Mouse (Mus musculus) embryonic facial prominence, embryonic 11.5 days (tissue): Measurements from ENCODE around the gene Ppp1r14b. TPM values are rescaled to one million over a fixed set of nuclear protein-coding genes. Genes with fewer than 3 reads are reported as not detected.

Experiments used
- ATAC-seq: fragments of 200-750 bp; cut with Nextera tagmentation; replicated peaks from 2 replicates; pipeline ENCODE4 v1.8.0; 2017; ENCODE audit warnings: low read depth; ENCODE audit not compliant: insufficient number of reproducible peaks, low FRiP score, low TSS enrichment
- DNase-seq: peaks from one replicate; pipeline ENCODE4 v3.0.0-alpha.2; 2015; ENCODE audit warnings: low spot score
- H3K27ac ChIP-seq: fragments of 300-500 bp; sonication (generic); replicated peaks from 2 replicates; pipeline ENCODE4 v1.5.1; 2014; ENCODE audit warnings: mild to moderate bottlenecking, low read depth, low read length, control low read depth
- H3K27me3 ChIP-seq: fragments of 300-500 bp; sonication (generic); 2 replicates; pipeline ENCODE4 v1.6.1; 2014; ENCODE audit warnings: mild to moderate bottlenecking, low read length, moderate library complexity, mixed read lengths; ENCODE audit not compliant: control insufficient read depth, insufficient read depth
- H3K36me3 ChIP-seq: fragments of 300-500 bp; sonication (generic); replicated peaks from 2 replicates; pipeline ENCODE4 v1.6.1; 2014; ENCODE audit warnings: low read depth, mild to moderate bottlenecking, low read length, moderate library complexity, mixed read lengths; ENCODE audit not compliant: control insufficient read depth, insufficient read depth
- H3K4me1 ChIP-seq: fragments of 300-500 bp; sonication (generic); 2 replicates; pipeline ENCODE4 v1.6.1; 2014; ENCODE audit warnings: low read length, mixed read lengths; ENCODE audit not compliant: control insufficient read depth, insufficient read depth
- H3K4me2 ChIP-seq: fragments of 300-500 bp; sonication (generic); 2 replicates; pipeline ENCODE4 v1.6.1; 2014; ENCODE audit warnings: low read depth, mild to moderate bottlenecking, control low read depth, low read length, moderate library complexity
- H3K4me3 ChIP-seq: fragments of 300-500 bp; sonication (generic); 2 replicates; pipeline ENCODE4 v1.5.1; 2014; ENCODE audit warnings: low read depth, low read length, control low read depth
- H3K9ac ChIP-seq: fragments of 300-500 bp; sonication (generic); replicated peaks from 2 replicates; pipeline ENCODE4 v1.6.1; 2014; ENCODE audit warnings: mild to moderate bottlenecking, control low read depth, low read length
- H3K9me3 ChIP-seq: fragments of 300-500 bp; sonication (generic); replicated peaks from 2 replicates; pipeline ENCODE4 v1.6.1; 2016; ENCODE audit warnings: mild to moderate bottlenecking, low read length, inconsistent platforms, mixed read lengths; ENCODE audit not compliant: control insufficient read depth
- WGBS: fragments of 180-500 bp; shearing (Covaris S2); extraction: QIAGEN DNeasy Blood & Tissue Kit; methylation state at CpG from one replicate; pipeline ENCODE4 v1.1.7; 2014; 5-methylcytosine and 5-hydroxymethylcytosine counted together
- polyA plus RNA-seq: library from polyadenylated mRNA; unstranded; fragments of >200 nt; fragmentation: Nextera tagmentation; extraction: Ambion mirVana; gene quantifications from 2 replicates; pipeline ENCODE4 v1.2.1, GENCODE M21; 2014

Gene Ppp1r14b
- polyA plus RNA-seq, 1 experiment from 2014 or later: 268 TPM

GRCm38 (mm10) chr19:6949532-6949931 is 25.2 kb upstream of the Ppp1r14b start:
- ATAC-seq (no peak), DNase-seq (no peak)
- Histone ChIP-seq H3K27me3 (no peaks in the 10 kb centered on the region), H3K9ac (no peak overlapping the region), H3K4me3 (no peak overlapping the region), H3K27ac (no peak overlapping the region), H3K36me3 (no peaks in the 10 kb centered on the region), H3K9me3 (no peaks in the 10 kb centered on the region), H3K4me1 (peaks cover 6% of the 10 kb centered on the region), H3K4me2 (no peak overlapping the region)
- WGBS: 90% methylated on average over 5 of the region's 5 CpGs

DNA sequence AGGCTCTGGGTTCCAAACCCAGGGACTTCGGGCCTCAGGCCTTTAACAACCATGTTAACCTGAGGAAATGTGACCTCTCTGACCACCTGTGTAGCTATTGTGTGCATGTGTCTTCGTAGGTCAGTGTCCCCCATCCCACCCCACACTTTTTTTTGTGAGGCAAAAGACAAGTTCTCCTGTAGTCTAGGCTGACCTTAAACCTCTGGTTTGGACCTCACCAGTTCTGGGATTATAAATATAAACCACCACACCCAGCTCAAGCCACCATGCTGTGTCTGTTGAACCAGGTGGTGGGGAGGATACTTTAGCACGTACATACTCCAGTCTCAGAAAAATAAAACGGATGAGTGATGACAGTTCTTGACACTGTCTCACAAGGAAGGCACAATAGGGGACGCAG is 24.8 kb upstream of the Ppp1r14b start:
- ATAC-seq (no peak), DNase-seq (no peak)
- Histone ChIP-seq H3K9me3 (no peaks in the 10 kb centered on the region), H3K4me1 (peaks cover 6% of the 10 kb centered on the region), H3K27ac (0 out of 2 replicates have a peak overlapping the region, but pooled peaks have one; percentile 64), H3K27me3 (no peaks in the 10 kb centered on the region), H3K4me2 (peak overlapping the region; percentile 94), H3K36me3 (no peaks in the 10 kb centered on the region), H3K4me3 (peak overlapping the region; percentile 44; the same call in 1 of the 2 replicates), H3K9ac (peak overlapping the region; percentile 74)
- 56% methylated on average over 5 of the region's 5 CpGs for WGBS

GRCm38 (mm10) chr19:6950613-6951153 is 24.1 kb upstream of the Ppp1r14b start:
- peak overlapping the region; percentile 44 for H3K4me3 ChIP-seq
- no peaks in the 10 kb centered on the region for H3K9me3 ChIP-seq
- ATAC-seq (peak; percentile 55), DNase-seq (peak; percentile 80)
- H3K4me2 ChIP-seq: peak overlapping the region; percentile 94
- H3K9ac ChIP-seq: peak overlapping the region; percentile 74
- H3K36me3 ChIP-seq: peaks cover 2% of the 10 kb centered on the region
- H3K4me1 ChIP-seq: peaks cover 6% of the 10 kb centered on the region
- WGBS: under 1% methylated on average over 28 of the region's 28 CpGs
- no peaks in the 10 kb centered on the region for H3K27me3 ChIP-seq
- H3K27ac ChIP-seq: peak overlapping the region; percentile 91

- H3K9me3 ChIP-seq: no peaks in the 10 kb centered on the region
- H3K4me1 ChIP-seq: peaks cover 6% of the 10 kb centered on the region
- under 1% methylated on average over 35 of the region's 35 CpGs for WGBS
- peak overlapping the region; percentile 74 for H3K9ac ChIP-seq
- H3K4me2 ChIP-seq: peak overlapping the region; percentile 94
- peak overlapping the region; percentile 44 for H3K4me3 ChIP-seq
- peak overlapping the region; percentile 91 for H3K27ac ChIP-seq
- H3K27me3 ChIP-seq: no peaks in the 10 kb centered on the region
- peak; percentile 75 for ATAC-seq
- DNase-seq: peak; percentile 95
- peaks cover 3% of the 10 kb centered on the region for H3K36me3 ChIP-seq
These were observed 23.3 kb upstream of the Ppp1r14b start for GRCm38 (mm10) chr19:6951381-6951968.

GRCm38 (mm10) chr19:6951994-6952711 is 22.6 kb upstream of the Ppp1r14b start:
- Histone ChIP-seq H3K27ac (peak overlapping the region; percentile 91), H3K9ac (peak overlapping the region; percentile 74), H3K4me1 (peaks cover 6% of the 10 kb centered on the region), H3K9me3 (no peaks in the 10 kb centered on the region), H3K4me2 (peak overlapping the region; percentile 94), H3K4me3 (peak overlapping the region; percentile 44), H3K36me3 (peaks cover 3% of the 10 kb centered on the region), H3K27me3 (no peaks in the 10 kb centered on the region)
- peak; percentile 28 for DNase-seq
- 0 out of 2 replicates have a peak, but pooled peaks have one; percentile 6 for ATAC-seq
- 2% methylated on average over 31 of the region's 31 CpGs for WGBS

GRCm38 (mm10) chr19:6952712-6953037 is 22.1 kb upstream of the Ppp1r14b start:
- H3K27ac ChIP-seq: peak overlapping the region; percentile 91; the same call in 1 of the 2 replicates
- H3K4me3 ChIP-seq: 0 out of 2 replicates have a peak overlapping the region, but pooled peaks have one; percentile 44
- peak overlapping the region; percentile 94 for H3K4me2 ChIP-seq
- no peaks in the 10 kb centered on the region for H3K27me3 ChIP-seq
- no peaks in the 10 kb centered on the region for H3K9me3 ChIP-seq
- peaks cover 6% of the 10 kb centered on the region for H3K4me1 ChIP-seq
- H3K36me3 ChIP-seq: peaks cover 3% of the 10 kb centered on the region
- no peak for ATAC-seq
- DNase-seq: no peak
- 23% methylated on average over 3 of the region's 3 CpGs for WGBS
- 0 out of 2 replicates have a peak overlapping the region, but pooled peaks have one; percentile 28 for H3K9ac ChIP-seq

- ATAC-seq (no peak), DNase-seq (no peak)
- H3K4me2 ChIP-seq: no peak overlapping the region
- H3K9ac ChIP-seq: no peak overlapping the region
- peaks cover 3% of the 10 kb centered on the region for H3K36me3 ChIP-seq
- H3K27me3 ChIP-seq: no peaks in the 10 kb centered on the region
- no peaks in the 10 kb centered on the region for H3K9me3 ChIP-seq
- H3K27ac ChIP-seq: no peak overlapping the region
- H3K4me3 ChIP-seq: no peak overlapping the region
- peaks cover 6% of the 10 kb centered on the region for H3K4me1 ChIP-seq
- 51% methylated on average over 9 of the region's 9 CpGs for WGBS
These were observed 20.7 kb upstream of the Ppp1r14b start for GRCm38 (mm10) chr19:6954046-6954445.

GRCm38 (mm10) chr19:6955424-6955823 is 19.3 kb upstream of the Ppp1r14b start:
- H3K4me3 ChIP-seq: no peak overlapping the region
- 83% methylated on average over 7 of the region's 7 CpGs for WGBS
- DNase-seq (no peak), ATAC-seq (no peak)
- H3K4me2 ChIP-seq: no peak overlapping the region
- H3K4me1 ChIP-seq: peaks cover 6% of the 10 kb centered on the region
- H3K9ac ChIP-seq: no peak overlapping the region
- H3K27ac ChIP-seq: no peak overlapping the region
- H3K27me3 ChIP-seq: no peaks in the 10 kb centered on the region
- no peaks in the 10 kb centered on the region for H3K9me3 ChIP-seq
- peaks cover 3% of the 10 kb centered on the region for H3K36me3 ChIP-seq
